Mouse (Mus musculus): ENCODE data around the gene Mettl6.

Mettl6 gene

DNA sequence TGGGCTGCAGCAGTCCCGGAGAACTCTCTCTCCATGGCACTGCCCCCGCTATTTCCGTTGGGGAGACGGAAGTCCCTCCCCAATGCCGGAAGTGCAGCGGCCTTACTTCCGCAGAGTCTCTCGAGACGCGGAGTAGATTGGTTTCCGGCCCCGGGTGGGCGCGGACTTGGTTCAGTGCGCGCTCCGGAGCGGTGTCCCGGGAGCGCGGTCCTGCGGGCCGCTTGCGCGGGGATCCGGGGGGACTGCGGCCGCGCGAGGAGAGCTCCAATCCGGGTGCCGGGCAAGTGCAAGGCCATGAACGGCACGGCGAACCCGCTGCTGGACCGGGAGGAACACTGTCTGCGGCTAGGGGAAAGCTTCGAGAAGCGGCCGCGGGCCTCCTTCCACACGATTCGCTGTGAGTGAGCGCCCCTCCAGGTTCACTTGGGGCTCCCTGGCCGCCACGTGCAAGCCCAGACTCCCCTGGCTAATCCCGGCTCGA lies at the start of gene Mettl6:
Gene Mettl6, minus strand, starts transcription at position 66 of the 481 bp plus-strand sequence.
- DNase-seq (ENCODE audit: low spot score): peak; percentile 93

DNA sequence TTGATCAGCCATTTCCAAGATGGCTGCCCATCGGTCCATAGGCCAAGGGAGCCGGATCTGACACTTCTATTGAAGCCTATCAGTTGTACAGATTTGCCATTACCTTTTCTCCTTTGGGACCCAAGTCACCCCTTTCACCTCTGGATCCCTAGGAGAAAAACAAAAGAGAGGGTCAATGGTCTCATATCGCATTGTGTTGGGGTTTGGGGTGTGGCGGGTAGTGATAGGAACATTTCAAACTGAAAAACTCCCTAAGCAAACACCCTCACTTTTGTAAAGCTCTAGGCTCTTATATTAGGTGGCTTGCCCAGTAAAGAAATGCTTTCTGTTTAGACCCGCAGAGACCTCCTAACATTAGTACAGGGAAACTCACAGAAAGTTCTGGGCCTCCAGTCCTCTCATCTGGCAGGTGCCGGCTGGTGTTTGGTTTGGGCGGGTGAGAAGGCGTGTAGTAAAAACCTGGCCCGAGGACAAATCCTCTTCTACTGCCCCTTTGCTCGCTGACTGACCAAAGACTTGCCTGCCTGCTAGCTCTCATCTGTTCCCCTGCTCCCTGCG lies 49.1 kb upstream of the Mettl6 start:
- DNase-seq (ENCODE audit: low spot score): no peak

DNA sequence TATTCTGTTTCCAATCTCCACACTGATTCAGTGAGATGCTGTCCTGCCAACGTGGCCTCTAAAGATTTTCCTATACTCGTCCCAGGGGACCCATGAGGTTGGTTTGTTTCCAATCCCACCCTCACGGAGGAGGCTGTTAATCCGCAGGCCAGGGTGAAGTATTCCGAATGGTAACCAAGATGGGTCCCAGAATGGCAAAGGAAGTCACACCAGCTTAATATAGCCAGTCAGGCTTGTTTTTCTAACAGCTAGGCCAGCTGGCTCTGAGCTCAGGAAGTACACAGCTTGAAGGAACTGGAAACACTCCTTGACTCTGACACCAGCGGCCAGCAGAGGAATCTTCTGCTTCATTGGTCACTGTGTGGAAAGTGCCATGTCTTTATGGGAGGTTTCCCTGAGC lies 42.5 kb upstream of the Mettl6 start:
- peak; percentile 24 for DNase-seq (ENCODE audit: low spot score)

DNA sequence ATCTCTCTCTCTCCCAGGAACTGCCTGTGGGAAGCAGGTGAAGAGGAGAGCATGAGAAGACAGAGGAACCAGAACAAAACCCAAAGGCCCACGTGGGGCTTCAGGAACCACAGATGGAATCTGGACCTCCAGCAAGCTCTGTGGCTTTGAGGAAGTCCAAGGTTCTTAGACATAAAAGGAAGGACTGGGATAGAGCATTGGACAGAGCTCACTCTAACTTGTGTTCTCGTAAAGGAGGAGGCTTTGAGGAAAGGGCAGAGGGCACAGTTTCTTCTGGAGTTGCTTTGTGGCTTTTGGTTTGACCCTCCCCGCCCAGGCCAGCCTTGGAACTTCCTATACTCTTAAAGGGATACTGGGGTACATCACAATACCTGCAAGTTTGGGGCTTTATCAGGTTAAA lies 37.8 kb upstream of the Mettl6 start:
- DNase-seq (ENCODE audit: low spot score): no peak

DNA sequence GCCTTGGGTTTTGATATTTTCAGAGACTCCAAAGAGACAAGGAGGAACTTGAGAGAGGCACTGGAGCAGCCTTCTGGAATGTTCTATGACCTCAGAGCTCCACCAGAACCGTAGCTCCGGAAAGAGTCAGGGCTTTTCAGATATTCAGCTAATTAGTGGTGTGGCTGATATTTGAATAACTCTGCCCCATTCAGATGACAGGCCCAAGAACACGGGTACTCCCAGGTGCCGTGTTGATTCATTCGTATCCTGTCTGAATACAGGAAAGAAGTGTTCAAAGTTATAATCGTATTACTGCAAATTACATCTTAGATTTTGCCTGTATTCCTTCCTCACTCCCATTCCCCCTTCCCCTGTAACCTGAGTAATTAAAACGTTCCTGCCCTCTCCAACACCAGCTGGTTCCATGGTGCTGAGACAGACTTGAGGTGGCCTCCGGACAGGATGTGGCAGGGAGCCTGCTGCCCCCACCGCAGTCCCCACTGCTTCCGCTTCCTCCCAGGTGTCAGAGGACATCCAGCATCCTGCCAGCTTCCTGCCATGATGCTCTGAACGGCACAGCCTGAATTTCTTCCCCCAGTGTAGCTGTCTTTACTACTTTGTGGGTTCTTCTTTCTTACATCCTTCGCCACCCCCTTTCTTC lies 36.8 kb upstream of the Mettl6 start:
- peak; percentile 49 for DNase-seq (ENCODE audit: low spot score)

DNA sequence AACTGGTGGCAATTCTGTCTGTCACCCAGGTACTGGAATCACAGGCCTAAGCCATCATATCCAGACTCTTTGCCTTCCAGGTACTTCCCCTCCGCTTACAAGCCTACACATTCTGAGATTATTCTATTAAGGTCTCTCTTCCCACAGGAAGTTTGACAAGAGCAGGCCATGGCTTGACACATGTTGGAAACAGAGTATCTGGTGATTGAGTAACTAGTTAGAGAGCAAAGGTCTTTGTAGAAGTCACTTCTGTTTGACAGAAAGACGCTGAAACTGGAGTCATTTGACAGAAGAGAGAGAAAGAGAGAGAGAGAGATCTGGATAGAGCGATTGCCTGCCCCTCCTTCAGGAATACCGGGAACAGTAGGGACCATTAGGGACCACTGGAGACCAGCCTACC lies 36.0 kb upstream of the Mettl6 start:
- no peak for DNase-seq (ENCODE audit: low spot score)

DNA sequence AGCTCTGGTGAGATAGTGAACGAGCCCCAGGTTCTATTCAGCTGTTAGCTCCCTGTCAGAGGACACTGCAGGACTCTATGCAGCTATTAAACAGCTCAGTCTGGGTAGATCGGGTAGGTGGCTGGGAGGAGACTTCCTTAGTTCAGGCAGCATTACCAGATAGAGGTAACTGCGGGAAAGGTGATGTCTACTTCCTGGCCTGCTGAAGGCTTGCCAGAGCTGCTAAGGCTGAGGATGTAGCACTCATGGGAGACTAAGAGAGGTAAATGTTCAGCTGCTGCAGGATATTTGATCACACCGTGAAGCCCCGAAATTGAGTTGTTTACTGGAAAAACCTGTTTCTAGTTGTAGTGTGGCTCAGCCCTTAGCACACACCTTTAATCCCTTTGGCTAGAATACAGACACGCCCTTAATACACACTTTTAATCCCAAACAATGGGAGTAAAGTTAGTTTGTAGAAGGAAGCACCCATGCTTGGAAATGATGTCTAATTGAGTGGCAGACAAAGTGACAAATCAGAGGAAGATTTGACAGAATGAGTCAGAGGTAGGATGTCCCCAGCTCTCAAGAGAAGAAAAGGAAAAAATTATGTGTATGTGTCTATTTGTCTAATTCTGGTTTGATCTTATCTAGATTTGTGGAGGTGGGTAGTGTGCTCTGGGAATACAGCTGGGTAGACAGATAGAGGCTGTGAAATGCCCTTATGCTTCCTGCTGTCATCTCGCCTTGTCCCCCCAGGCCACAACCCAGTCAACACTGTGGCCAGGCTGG lies 30.4 kb upstream of the Mettl6 start:
- no peak for DNase-seq (ENCODE audit: low spot score)

DNA sequence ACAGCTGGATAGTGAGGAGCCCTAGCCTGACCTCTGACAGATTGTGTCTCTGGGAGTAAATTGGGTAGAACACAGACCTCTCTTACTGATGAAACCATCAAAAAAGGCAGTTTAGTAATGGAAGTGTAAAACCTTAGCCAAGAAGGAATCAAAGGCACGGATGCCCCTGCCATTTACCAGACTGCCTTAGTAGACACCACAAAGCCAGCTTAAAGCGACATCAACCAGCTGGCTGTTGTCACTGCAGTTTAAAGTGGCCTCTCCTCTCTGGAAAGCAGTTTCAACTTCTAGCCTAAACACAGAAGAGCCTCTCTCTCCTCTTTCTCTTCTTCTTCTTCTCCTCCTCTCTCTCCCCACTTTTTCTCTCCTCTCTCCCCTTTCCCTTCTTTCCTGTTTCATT lies 26.5 kb upstream of the Mettl6 start:
- DNase-seq (ENCODE audit: low spot score): no peak

DNA sequence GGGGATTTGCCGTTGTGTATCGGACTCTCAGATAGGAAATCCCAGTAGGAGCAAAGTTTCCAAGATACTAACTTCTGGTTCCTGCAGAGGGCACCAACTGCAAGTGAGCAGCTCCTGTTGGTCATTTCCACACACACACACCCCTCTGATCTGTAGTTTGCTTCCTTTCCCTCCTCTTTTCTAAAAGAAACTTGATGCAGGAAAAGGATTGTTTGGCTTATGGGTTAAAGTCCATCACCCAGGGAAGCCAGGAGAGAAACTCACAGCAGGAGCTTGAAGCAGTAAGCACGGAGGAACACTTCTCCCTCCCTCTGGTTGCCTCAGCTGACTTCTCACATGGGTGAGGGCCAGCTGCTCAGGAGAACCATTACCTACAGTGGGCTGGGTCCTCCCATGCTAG lies 24.3 kb upstream of the Mettl6 start:
- DNase-seq (ENCODE audit: low spot score): no peak

DNA sequence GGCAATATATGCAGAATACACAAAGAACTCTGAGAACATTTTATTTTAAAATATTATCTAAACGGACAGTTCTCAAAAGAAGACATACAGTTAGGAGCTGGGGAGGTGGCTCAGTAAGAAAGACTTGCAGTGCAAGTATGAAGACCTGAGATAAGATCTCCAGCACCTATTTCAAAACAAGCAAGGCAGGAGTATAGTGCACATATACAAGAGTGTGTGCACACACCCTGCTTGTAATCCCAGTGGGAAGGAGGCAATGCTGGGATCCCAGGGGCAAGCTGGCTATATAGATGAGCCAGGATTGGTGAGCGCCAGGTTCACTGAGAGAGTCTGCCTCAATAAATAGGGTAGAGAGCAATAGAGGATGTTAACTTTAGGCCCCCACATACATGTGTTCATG lies 21.1 kb upstream of the Mettl6 start:
- DNase-seq (ENCODE audit: low spot score): no peak

DNA sequence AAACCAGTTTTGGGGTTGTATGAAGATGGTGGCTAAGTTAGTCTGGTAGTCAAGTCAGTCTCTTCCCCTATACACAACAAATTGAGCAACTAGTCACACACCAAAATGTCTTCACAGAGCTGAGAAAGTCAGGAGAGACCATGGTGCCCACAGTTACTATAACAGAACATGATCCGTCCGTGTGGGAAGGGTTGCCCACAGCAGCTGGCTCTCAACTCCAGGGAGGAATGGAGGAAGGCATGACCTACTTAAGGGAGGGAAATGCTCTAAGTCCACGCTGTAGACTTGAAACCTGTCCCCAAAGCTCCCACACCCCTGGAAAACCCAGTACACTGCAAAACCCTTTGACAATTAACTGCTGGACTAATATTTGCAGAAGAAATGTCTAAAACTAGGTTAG lies 15.5 kb upstream of the Mettl6 start:
- DNase-seq (ENCODE audit: low spot score): no peak

DNA sequence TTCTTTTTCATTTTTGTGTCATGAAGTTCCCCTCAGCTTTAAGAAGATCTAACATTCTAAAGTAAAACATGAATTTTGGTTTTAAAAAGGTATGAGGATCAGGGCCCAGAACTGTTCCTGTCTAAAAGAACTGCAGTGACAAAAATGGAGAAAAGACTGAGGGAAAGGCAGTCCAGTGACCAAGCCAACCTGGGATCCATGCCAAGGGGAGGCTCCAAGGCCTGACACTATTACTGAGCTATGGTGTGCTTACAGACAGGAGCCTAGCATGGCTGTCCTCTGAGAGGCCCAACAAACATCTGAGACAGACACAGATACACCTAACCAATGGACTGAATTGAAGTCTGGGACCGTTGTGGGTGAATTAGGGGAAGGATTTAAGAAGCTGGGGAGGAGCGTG lies 15.1 kb upstream of the Mettl6 start:
- DNase-seq (ENCODE audit: low spot score): no peak

DNA sequence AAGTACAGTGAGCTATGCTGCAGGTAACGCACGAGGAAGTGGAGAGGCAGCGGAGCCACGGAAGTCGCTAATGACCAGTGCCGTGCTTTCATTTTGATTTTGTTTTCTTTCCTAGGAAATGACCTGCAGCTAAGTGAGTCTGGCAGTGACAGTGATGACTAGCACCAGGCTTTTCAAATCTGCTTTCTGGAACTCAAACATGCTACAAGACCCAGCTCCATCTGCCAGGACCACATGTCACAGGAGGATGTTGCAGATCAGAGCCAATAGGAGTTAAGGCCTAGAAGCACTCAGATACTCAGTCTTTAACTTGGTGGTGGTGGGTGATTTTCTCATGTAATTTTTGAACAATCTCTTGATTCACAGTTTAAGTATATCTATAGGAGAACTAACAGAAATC lies 11.6 kb upstream of the Mettl6 start:
- DNase-seq (ENCODE audit: low spot score): no peak

DNA sequence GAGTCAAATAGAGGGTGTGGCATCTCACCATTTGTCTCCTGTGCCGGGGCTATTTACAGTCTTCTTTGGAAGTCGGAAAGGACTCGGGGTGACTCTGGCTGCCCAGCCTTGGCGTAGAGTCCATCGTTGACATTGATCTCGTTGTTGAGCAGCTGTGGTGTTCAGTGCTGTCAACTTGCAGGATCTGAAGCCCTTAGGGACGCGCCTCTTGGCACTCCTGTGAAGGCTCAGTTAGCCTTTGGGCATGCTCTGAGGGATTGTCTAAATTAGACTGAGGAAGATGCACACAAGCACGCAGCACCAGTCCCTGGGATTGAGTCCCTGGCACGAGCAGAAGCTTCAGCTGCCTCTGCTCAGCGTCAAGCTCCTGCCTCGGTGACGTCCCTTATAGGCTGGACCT lies 8.6 kb upstream of the Mettl6 start:
- no peak for DNase-seq (ENCODE audit: low spot score)

DNA sequence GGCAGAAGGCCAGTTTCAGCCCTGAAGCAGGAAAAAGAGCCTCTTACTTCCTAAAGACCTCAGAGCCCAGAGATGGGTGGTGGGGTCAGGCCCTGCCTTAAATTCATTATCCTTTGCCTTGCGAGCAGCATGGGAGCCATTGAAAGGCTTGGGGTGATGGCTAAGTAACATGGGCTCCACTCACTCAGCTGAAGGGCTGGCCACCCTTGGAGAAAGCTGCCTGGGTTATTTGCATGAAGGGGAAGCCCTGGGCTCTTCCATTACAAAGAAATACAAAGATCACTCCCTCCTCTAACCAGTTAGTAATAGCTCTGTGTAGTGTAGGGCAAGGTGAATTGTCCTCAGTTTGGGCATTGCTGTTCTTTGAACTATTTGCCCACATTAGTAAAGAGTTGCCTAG lies 4.7 kb upstream of the Mettl6 start:
- DNase-seq (ENCODE audit: low spot score): no peak

DNA sequence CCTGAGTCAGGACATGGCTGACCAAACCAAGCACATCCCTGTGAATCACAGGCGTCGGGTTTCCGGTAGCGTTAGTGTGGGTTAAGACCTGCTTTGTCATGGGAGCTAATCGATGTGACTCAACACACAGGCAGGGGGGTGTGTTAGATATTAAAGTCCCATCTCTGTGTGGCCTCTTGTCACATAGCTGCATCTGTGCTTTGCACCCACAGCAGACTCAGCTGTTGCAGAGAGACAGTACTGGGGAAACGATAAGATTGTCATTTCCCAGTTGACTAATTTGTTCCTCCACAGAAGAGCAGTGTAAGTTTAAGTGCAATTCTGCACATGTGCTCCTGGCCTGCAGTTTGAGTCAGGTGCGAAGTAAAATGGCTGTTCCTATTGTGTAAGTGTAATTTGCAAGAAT lies 1.4 kb upstream of the Mettl6 start:
- DNase-seq (ENCODE audit: low spot score): no peak

DNA sequence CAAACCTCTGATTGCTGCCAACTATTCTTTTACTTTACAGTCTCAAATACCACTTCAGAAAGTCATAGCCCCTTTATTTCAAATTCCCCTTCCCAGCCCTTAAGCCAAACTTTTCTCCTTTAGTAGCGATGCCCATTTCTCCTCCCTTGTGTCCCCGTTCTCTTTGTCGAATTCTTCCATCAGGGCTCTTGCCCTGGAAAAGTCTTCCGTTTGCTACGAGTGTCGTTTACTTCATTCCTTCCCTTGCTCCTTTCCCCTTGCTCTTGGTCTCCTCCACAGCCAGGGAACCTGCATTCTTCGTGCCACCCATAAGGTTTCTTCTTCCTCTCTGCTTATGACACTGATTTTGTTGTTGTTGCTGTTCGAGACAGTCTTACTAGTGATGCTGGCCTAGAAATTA lies 698 bp upstream of the Mettl6 start:
- no peak for DNase-seq (ENCODE audit: low spot score)

DNA sequence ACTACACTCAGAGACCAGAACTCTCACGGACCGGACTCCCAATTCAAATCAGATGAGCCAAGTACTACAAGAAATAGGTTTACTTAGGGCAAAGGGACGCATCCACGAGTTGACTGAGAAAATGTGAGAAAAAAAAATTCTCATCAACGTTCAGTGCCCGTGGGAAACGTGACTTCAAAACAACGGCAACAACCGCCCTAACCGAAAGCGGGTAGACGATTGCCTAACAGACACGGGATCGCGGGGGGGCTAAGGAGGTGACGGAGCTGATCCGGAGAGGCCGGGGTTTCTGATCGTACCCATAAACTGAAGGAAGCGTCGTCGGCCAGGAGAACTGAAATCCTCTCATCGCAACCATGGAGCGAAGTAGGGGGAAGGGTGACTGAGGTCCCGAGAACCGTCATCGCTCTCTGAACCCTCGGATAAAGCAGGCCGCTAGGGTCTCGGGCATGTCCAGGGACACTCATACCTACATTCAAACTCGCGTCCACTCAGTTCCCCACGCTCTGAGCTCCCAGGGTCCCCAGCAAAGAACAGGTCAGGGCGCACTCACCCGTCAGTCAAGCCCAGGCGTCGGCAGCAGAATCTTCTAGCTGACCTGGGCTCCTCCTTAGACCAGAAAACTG lies 378 bp downstream of the Mettl6 start, which contains the start of gene Eaf1:
Gene Eaf1, plus strand, starts transcription at position 51 of the 626 bp plus-strand sequence.
- peak; percentile 31 for DNase-seq (ENCODE audit: low spot score)

DNA sequence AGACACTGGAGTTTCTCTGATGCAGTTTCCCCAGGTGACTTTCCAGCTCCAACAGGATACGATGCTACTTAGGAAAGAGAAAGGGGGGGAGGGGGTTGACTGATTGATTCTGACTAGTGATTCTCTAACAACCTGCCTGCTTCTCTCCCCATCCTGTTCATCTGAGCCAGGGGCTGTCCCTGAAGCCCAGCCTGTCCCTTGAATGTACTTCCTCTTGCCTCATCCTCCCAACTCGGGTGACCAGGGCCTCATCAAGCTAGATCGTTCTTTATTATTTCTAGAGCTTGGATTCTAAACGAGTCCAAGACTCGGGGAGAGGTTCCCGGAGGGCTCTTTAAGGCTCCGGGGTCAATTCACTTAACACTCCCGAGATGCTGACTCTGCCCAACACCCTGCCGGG lies 939 bp downstream of the Mettl6 start:
- DNase-seq (ENCODE audit: low spot score): no peak

DNA sequence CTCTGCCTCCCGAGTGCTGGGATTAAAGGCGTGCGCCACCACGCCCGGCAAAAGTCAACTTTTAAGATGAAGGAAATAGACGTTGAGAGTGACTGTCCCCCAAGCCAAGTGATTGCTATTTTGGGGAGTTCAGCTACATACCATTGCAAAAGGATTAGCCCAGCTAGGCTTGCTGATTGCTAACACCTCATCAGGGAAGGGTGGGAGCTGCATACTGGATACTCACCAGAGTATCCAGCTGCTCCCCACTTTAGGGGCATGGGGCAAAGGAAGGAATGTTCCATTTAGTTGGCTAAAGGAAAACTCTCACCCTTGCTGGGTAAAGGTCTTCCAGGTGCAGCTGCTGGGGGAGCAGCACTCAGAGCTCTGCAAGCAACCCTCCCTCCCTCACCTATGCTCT lies 6.8 kb downstream of the Mettl6 start:
- no peak for DNase-seq (ENCODE audit: low spot score)

DNA sequence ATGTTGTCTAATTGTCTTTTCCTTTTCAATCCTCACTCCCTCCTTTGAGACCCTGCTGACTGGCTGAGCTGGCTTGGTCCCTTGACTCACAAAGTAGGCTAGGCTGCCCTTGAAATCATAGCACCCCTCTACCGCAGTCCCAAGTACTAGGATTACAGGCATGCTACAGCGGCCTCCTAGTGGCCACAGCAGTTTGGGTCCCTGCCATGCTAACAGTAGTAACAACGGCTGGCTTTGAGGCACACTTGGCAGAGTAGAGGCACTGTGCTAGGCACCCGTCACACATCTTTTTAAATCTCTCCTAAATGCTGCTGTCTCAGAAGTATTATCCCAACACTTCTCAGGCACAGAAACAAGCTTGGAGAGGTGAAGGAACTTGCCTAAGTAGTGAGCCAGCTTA lies 8.4 kb downstream of the Mettl6 start:
- DNase-seq (ENCODE audit: low spot score): no peak

DNA sequence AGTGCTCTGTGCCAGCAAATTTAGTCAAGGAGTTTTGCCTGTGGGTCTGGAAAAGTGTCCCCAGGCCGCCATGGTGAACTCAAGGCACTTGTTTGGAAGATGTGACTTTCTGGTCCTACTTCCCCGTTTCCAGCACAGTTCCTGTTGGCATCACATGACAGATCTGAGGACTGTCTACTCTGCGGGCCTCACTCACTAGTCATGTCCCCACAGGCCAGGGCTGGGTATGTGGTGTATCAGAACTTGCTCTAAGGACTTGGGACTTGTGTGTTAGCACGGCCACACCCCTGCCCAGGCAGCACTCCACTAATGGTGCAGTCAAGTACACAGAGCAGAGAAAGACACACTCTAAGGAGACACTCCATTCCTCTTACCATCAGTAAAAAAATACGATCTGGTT lies 12.4 kb downstream of the Mettl6 start:
- no peak for DNase-seq (ENCODE audit: low spot score)

DNA sequence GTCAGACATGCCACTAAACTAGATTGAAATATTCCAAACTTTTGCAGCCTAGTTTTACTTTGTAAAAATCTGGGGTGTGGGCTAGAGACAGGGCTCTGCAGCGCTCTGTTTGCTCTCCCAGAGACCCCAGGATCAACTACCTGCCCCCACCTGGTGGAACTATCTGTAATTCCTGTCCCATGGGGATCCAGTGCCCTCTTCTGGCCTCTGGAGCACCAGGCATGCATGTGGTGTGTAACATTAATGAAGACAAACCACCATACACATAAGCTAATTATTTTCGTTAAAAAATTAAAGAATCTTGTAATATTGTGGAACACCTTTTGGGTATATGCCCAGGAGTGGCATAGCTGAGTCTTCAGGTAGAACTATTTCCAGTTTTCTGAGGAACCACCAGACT lies 21.5 kb downstream of the Mettl6 start:
- no peak for DNase-seq (ENCODE audit: low spot score)
